Mouse (Mus musculus): ENCODE data around the gene Ncbp3.
A peak's percentile ranks its signal among the peaks of the same experiment; 100 is the strongest.

Gene Ncbp3

GRCm38 (mm10) chr11:73047542-73047996 is at the start of gene Ncbp3:
Ncbp3 (plus strand) TSS chr11:73047783.
- peak; percentile 96 to 98 for DNase-seq

GRCm38 (mm10) chr11:72998771-72999170 is 48.8 kb upstream of the Ncbp3 start, which contains the start of gene P2rx1:
P2rx1 (plus strand) TSS chr11:72999103.
- no peak for DNase-seq

DNA sequence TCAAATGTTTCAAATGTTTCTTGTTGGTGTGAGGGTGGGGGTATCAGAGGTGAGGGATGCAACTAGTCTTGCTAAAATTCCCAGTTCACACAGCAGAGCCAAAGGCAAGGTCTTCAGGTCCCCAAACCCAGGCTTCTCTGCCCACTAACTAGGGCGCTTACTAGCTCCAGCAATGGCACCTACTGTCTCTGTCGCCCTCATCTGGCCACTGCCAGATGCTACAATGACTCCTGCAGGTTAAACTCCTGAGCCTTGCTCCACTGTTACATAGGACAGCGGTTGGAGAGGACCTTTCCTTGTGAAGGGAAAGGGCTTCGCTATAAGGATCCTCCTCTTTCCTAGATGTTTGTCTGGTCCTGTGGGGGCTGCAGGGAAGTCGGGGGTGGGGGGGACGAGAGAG is 46.6 kb upstream of the Ncbp3 start:
- DNase-seq, result peak; percentile 80 to 85

- DNase-seq, result peak; percentile 72 to 75
These were observed 41.2 kb upstream of the Ncbp3 start for GRCm38 (mm10) chr11:73006377-73006776.

DNA sequence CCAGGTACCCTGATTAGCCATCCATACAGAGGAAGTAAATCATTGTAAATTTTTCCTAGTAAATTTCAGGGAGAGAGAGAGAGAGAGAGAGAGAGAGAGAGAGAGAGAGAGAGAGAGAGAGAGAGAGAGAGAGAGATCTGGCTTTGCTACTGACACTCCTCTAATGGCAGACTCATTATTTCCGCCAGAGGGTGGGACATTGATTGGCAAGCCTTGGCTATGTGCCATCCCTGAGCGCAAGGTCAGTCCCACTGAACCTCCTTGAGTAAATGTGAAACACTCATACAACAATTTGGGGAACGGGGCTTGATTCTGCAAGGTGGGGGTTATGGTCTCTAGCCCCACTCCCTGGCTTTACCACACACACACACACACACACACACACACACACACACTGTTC is 40.5 kb upstream of the Ncbp3 start:
- peak in 1 of 2 experiments; percentile 26 for DNase-seq

DNA sequence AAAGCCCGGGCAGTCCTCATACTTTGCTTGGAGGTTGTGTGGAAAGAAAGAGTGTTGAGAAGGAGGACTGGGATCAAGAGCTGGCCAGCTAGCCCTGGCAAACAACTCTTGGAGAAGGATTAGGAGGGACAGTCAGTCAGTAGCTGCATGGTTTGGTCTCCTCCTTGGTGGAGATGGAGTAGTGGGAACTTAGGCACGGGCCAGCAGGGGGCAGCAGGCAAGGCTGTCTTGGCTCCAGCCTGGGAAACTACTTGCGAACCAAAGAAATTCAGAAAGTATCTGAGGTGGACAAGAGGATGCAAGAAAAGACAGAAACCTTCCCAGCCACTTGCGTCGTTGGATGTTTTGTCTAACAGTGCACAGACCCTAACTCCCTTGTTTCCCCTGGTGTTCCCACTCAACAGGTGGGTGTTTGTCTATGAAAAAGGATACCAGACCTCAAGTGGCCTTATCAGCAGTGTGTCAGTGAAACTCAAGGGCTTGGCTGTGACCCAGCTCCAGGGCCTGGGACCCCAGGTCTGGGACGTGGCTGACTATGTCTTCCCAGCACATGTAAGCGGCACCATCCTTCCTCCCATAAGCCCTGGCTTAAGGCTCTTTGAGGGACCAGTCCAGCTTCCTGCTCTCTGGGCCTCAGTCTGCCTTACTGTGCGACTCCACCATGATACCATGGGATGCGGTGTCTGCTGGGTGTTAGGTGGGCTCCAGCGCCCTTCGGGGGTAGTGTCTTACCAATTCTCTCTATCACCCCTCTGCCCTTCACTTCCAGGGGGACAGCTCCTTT is 39.7 kb upstream of the Ncbp3 start:
- peak; percentile 65 to 73 for DNase-seq

DNA sequence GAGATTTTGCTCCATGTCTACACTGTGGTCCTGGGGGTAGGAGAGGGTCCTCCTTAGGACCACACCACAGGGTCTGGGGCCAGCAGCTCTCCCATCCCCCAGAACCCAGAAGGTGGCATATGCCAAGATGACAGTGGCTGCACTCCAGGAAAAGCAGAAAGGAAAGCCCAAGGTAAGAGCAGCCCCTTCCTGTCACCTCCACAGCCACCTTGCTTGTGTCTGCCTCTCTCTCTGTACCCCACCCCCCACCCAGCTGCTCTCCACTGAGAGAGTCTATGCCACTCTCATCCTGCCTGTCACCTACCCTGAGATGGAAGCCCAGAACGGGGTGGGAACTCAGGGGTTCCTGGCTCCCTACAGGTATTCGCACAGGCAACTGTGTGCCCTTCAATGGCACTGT is 38.8 kb upstream of the Ncbp3 start:
- peak in 1 of 2 experiments; percentile 34 for DNase-seq

- DNase-seq, result peak; percentile 81 to 86
These were observed 37.9 kb upstream of the Ncbp3 start for GRCm38 (mm10) chr11:73009531-73010274.

GRCm38 (mm10) chr11:73013981-73014380 is 33.6 kb upstream of the Ncbp3 start:
- peak; percentile 41 to 52 for DNase-seq

- peak; percentile 83 to 88 for DNase-seq
These were observed 32.7 kb upstream of the Ncbp3 start for GRCm38 (mm10) chr11:73014831-73015344.

GRCm38 (mm10) chr11:73015391-73016102 is 32.0 kb upstream of the Ncbp3 start:
- DNase-seq, result peak; percentile 88 to 89

DNA sequence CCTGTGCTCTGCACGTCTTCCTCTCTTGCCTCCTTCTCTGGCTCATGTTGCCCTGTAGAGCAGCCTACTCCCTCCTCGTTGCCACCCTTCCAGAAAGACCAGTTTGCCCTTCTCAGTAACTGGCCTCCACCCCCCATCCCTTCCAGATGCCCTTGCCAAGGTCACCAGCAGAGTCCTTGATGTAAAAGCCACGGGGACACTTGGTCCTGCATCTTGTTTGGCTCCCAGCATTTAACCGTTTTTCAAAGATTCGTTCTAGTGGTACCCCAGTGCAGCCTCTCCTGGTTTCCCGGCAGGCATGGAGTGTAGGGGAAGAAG is 31.5 kb upstream of the Ncbp3 start:
- no peak for DNase-seq

DNA sequence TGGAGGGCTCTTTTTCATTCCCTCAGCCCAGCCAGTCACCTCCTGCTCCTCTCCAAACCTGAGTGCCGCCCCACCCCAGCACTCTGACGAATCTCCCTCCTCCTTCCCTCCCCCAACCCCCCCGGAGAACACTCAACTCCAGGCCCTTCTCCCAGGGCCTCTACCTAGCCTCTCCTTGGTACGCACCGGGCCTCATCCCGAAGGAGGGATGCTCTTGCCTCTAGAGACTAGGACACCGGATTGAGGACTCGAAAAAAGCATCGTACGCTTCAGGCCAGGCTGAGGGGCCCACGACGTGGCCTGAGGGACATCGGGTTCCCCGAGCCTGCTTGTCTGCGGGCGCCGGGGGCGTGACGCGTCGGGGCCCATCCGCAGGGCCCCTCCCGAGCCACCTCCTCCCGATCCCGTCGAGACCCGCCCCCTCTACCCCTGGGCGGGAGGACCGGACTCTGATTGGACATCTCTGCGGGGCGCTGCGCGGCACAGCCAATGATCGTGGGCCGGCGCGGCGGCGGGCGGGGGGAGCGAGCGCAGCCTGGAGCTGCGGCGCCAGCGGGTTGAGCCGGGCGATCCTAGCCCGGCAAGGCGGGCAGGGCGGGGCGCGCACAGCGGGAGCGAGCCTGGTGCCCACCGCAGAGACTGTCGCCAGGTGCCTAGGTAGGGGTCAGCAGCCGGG is 29.0 kb upstream of the Ncbp3 start, which contains the start of gene Camkk1:
Gene Camkk1 (plus strand): TSS at position 538 of the 676 bp plus-strand sequence.
- peak; percentile 98 for DNase-seq

- peak; percentile 62 to 76 for DNase-seq
These were observed 28.3 kb upstream of the Ncbp3 start for GRCm38 (mm10) chr11:73019147-73019795.

DNA sequence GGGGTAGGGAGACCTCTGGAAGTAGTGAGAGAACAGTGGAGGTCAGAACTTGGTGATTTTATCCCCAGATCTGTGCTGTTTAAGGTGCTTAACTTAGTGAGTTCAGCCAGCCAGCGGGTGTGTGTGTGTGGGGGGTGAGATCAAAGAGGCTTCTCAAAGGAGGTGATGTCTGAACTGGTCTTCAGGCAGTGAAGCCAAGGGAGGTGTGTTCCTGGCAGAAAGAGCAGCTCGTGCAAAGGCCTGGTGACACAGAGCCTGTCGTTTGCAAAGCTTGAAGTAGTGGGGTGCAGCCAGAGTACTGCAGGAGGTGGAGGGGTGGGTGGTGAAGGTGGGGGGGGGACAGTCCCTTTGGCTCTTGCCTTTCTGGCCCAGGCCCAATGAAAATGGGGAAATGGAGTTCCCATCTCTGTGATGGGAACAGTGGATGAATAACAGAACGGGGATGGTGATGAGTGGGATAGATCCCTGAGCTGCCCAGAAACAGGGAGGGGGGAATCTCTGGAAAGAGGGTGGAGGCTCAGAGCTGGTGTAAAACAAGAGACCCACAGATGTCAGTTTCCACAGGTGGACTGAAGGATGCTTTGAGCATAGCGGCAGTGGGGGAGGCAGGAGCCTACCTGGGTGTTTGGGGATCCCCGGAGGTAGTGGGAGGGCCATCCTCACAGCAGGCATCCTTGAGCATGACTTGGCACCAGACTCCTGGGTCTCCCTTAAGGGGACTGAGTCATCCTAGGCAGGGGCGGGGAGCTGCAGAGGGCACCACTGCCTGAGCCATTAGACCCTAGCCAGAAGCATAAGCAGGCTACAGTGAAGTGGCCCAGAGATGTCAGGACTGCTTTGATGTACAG is 26.4 kb upstream of the Ncbp3 start:
- DNase-seq, result peak in 1 of 2 experiments; percentile 24

DNA sequence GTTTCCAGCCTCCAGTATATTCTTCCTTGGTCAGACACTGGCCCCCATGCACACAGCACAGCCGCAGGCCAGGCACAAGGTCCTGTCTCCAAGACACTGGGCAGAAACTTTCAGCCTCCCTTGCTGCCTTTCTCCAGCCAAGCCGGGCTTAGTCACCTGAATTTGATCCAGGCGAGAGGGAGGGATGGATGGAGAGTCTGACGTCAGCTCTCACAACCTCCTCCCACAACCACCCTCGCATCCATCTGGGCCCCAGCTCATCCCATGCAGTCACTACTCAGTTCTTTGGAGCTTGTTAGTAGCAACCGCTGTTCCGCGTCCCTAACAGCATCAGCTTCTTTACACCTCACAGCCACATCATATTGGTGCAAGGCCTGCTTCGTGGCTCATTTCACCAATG is 24.5 kb upstream of the Ncbp3 start:
- DNase-seq, result peak; percentile 64 to 67

DNA sequence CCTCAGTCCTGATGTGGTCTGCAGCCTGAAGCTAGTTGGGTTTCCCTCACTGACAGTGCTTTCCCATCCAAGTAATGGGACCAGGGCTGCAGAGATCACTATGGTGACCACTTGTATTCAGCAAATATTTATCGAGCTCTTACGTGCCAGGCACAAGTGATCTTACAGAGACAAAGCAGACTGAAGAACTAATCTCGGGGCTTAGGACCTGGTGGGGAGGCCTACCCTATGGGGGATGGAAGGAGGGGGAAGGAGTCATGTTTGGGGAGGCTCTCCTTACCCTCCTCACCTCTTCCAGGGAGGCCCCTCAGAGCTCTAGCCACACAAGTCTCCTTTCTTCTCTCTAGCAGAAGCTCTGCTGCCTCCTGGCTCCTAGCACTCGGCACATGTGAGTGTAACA is 23.8 kb upstream of the Ncbp3 start:
- no peak for DNase-seq

GRCm38 (mm10) chr11:73024236-73024904 is 23.2 kb upstream of the Ncbp3 start:
- DNase-seq, result no peak

DNA sequence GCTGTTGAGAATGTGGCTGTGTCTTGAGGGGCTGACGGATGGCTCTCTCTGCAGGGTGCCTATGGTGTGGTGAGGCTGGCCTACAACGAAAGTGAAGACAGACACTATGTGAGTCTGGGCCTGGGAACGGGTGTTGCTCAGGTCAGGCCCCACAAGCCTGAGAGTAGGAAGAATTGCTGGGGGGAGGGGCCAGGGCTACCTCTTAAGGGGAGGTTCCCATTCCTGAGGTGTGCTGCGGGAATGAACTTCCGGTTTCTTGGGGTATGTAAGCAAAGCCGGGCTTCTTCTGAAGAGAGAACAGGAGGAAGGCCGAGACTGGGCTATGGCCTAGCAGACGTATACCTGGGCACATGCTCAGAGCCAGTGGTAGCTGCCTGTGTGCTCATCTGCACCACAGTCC is 20.6 kb upstream of the Ncbp3 start:
- DNase-seq, result no peak

GRCm38 (mm10) chr11:73030821-73031498 is 16.6 kb upstream of the Ncbp3 start:
- DNase-seq, result peak; percentile 89 to 90
